Mouse (Mus musculus) kidney, embryonic 16.5 days (tissue): Measurements from ENCODE around the gene Pram1. TPM values are rescaled to one million over a fixed set of nuclear protein-coding genes. Genes with fewer than 3 reads are reported as not detected.

Experiments
- ATAC-seq: fragments of 200-750 bp; cut with Nextera tagmentation; 2 replicates; pipeline ENCODE4 v1.8.0; 2017; ENCODE audit warnings: moderate TSS enrichment; ENCODE audit not compliant: low FRiP score, low TSS enrichment
- H3K27ac ChIP-seq: fragments of 300-500 bp; sonication (generic); 2 replicates; pipeline ENCODE4 v1.5.1; 2014; ENCODE audit warnings: low read length
- H3K27me3 ChIP-seq: fragments of 300-500 bp; sonication (generic); 2 replicates; pipeline ENCODE4 v1.6.1; 2014; ENCODE audit warnings: low read length, control low read depth, mixed read lengths; ENCODE audit not compliant: insufficient read depth
- H3K36me3 ChIP-seq: fragments of 300-500 bp; sonication (generic); 2 replicates; pipeline ENCODE4 v1.6.1; 2014; ENCODE audit warnings: low read length, control low read depth, mixed read lengths; ENCODE audit not compliant: insufficient read depth
- H3K4me1 ChIP-seq: fragments of 300-500 bp; sonication (generic); 2 replicates; pipeline ENCODE4 v1.6.1; 2014; ENCODE audit warnings: low read length, control low read depth, mixed read lengths; ENCODE audit not compliant: insufficient read depth
- H3K4me2 ChIP-seq: fragments of 300-500 bp; sonication (generic); replicated peaks from 2 replicates; pipeline ENCODE4 v1.6.1; 2014; ENCODE audit warnings: low read depth, low read length
- H3K4me3 ChIP-seq: fragments of 300-500 bp; sonication (generic); 2 replicates; pipeline ENCODE4 v1.5.1; 2014; ENCODE audit warnings: mild to moderate bottlenecking, low read length
- H3K9ac ChIP-seq: fragments of 300-500 bp; sonication (generic); replicated peaks from 2 replicates; pipeline ENCODE4 v1.6.1; 2014; ENCODE audit warnings: low read length
- H3K9me3 ChIP-seq: fragments of 300-500 bp; sonication (generic); 2 replicates; pipeline ENCODE4 v1.6.1; 2016; ENCODE audit warnings: low read length, control low read depth
- WGBS: fragments of 180-500 bp; shearing (Covaris S2); extraction: QIAGEN DNeasy Blood & Tissue Kit; methylation state at CpG from one replicate; pipeline ENCODE4 v1.1.7; 2014; 5-methylcytosine and 5-hydroxymethylcytosine counted together
- polyA plus RNA-seq: library from polyadenylated mRNA; unstranded; fragments of >200 nt; fragmentation: Nextera tagmentation; extraction: Ambion mirVana; gene quantifications from 2 replicates; pipeline ENCODE4 v1.2.1, GENCODE M21; 2015

Pram1 gene
- polyA plus RNA-seq, 1 experiment from 2014 or later, result 0.31 TPM

DNA sequence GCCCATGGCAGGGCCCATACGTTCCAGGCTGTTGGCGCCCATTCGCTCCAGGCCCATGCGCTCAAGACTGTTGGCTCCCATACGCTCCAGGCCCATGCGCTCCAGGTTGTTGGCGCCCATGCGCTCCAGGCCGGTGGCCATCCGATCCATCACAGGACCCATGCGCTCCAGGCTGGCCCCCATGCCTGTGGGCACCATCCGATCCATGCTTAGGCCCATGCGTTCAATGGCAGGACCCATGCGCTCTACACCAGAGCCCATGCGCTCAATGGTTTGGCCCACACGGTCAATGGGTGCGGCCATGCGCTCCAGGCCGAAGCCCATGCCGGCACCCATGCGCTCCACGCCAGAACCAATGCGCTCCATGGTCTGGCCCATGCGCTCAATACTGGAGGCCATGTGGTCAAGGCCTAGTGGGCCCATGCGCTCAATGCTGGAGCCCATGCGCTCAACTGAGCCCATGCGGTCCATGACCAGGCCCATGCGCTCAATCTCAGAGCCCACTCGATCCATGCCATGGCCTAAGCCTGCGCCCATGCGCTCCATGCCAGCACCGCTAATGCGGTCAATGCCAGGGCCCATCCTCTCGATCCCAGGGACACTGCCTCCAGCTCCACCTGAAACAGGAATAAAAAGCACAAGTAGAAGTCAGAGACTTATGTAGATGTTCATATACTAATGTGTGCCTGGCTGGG is 12.1 kb downstream of the Pram1 start:
- H3K4me1 ChIP-seq, result no peaks in the 10 kb centered on the region
- H3K4me3 ChIP-seq, result no peak overlapping the region
- peak; percentile 39 for ATAC-seq
- no peaks in the 10 kb centered on the region for H3K9me3 ChIP-seq
- 98% methylated on average over 34 of the region's 34 CpGs for WGBS
- no peaks in the 10 kb centered on the region for H3K27me3 ChIP-seq
- H3K27ac ChIP-seq, result no peak overlapping the region
- H3K4me2 ChIP-seq, result no peak overlapping the region
- peaks cover 77% of the 10 kb centered on the region for H3K36me3 ChIP-seq
- no peak overlapping the region for H3K9ac ChIP-seq

DNA sequence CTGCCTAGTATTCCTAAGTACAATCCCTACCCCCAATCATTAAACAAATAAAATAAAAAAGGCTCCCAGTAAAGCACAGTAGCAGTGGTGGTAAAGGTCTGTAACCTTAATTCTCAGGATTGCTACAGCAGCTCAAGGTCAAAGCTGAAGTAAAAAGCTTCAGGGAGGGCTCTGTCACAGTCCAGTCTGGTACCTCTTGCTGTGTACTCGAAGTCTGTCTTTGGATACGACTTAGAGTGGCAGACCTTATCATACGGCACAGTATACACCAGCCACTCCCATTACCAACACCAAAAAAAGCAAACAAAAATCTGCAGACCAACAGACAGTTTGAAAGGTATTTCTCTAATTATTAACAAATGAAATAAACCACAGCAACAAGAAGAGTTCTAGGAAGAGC is 29.0 kb downstream of the Pram1 start:
- H3K9me3 ChIP-seq, result no peaks in the 10 kb centered on the region
- no peaks in the 10 kb centered on the region for H3K27me3 ChIP-seq
- peaks cover 40% of the 10 kb centered on the region for H3K36me3 ChIP-seq
- H3K4me3 ChIP-seq, result no peak overlapping the region
- H3K4me2 ChIP-seq, result no peak overlapping the region
- no peaks in the 10 kb centered on the region for H3K4me1 ChIP-seq
- H3K9ac ChIP-seq, result no peak overlapping the region
- ATAC-seq, result no peak
- H3K27ac ChIP-seq, result no peak overlapping the region
- 83% methylated on average over 3 of the region's 3 CpGs for WGBS

DNA sequence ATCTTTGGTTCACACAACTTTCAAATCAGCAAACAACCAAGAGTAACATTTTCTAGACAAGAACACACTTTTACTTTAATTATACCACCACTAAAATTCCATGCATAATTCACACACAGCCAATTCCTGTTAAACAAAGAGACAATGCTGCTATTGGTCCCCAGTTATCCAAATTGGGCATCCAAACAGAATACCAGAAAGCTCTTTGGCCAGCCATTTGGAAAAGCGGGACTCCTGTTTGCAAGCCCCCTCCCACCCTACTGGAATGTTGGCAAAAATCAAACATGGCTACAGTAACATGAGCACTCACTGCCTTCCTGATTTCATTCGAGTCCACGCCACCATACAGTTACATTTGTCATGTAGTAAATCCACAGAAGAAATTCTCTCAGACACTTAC is 31.8 kb downstream of the Pram1 start:
- peaks cover 28% of the 10 kb centered on the region for H3K36me3 ChIP-seq

DNA sequence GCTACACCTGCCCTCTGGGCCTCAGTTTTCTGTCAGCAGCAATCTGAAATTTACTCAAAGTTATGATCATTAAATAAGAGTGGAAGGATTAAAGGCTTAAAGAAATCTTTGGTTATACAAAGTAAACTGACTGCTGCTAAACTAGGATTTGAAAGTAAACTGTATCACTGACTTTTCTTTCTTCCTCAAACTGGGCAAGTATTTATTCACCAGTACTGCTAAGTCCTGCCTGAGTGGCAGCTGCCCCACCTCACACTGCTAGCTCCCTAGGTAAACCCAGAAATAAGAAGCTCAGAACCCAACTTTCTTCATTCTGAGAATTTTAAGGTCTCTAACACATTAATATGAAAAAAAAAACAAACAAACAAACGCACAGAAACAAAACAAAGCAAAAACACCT is 36.0 kb downstream of the Pram1 start:
- no peak overlapping the region for H3K4me2 ChIP-seq
- peaks cover 5% of the 10 kb centered on the region; the same call in 1 of the 2 replicates for H3K4me1 ChIP-seq
- no peaks in the 10 kb centered on the region for H3K9me3 ChIP-seq
- no peak overlapping the region for H3K27ac ChIP-seq
- H3K9ac ChIP-seq, result no peak overlapping the region
- no peak overlapping the region for H3K4me3 ChIP-seq
- ATAC-seq, result no peak
- H3K36me3 ChIP-seq, result peaks cover 14% of the 10 kb centered on the region
- 76% methylated on average over 1 of the region's 1 CpGs for WGBS
- H3K27me3 ChIP-seq, result no peaks in the 10 kb centered on the region

More for the DNA sequence above, 31.8 kb downstream of the Pram1 start:
- Histone ChIP-seq H3K27me3 (no peaks in the 10 kb centered on the region), H3K9me3 (no peaks in the 10 kb centered on the region), H3K4me1 (no peaks in the 10 kb centered on the region), H3K4me2 (no peak overlapping the region), H3K4me3 (no peak overlapping the region), H3K9ac (no peak overlapping the region), H3K27ac (no peak overlapping the region)
- ATAC-seq, result no peak
- WGBS, result 80% methylated on average over 3 of the region's 3 CpGs

DNA sequence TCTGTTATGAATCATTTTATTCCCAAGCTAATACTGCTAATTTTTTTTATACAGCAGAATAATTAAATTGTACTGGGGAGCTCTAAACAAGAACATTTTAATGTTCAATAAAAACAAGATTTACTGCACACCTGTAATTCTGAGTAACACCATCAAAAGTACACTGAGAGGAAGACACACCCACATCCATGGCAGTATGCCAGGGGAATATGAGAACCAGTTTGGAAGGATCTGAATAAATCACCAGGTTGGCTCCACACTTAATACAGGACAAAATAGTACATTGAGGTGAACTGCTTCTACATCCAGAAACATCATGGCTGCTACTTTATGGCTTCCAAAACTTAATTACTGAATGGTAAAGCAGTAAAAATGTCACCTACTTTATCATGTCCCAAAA is 37.6 kb downstream of the Pram1 start:
- ATAC-seq, result no peak
- no peaks in the 10 kb centered on the region for H3K27me3 ChIP-seq

DNA sequence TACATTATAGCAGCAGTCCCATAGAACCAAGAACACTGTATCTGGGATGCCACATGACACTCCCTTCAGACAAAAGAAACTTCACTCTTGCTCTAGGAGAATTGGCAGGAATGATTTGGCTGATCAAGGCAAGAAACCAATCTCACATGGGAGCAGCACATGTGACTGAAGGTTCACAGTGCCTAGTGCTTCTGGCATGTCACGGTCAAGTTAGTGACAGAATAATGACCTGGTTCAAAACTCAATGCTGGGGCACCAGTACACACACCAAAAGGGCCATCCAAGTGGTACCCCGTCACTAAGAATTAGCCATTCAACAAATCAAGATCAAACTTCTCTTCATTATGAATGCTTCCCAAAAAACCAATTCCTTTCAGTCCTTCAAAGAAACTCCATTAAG is 38.2 kb downstream of the Pram1 start:
- Histone ChIP-seq H3K4me3 (no peak overlapping the region), H3K36me3 (peaks cover 14% of the 10 kb centered on the region), H3K9ac (no peak overlapping the region), H3K4me2 (no peak overlapping the region), H3K27me3 (no peaks in the 10 kb centered on the region), H3K27ac (no peak overlapping the region), H3K4me1 (peaks cover 8% of the 10 kb centered on the region; the same call in 1 of the 2 replicates), H3K9me3 (no peaks in the 10 kb centered on the region)
- ATAC-seq, result no peak
- WGBS, result 89% methylated on average over 2 of the region's 2 CpGs

More for the DNA sequence above, 37.6 kb downstream of the Pram1 start:
- H3K36me3 ChIP-seq, result peaks cover 14% of the 10 kb centered on the region
- no peak overlapping the region for H3K27ac ChIP-seq
- H3K9me3 ChIP-seq, result no peaks in the 10 kb centered on the region
- H3K4me3 ChIP-seq, result no peak overlapping the region
- peaks cover 5% of the 10 kb centered on the region; the same call in 1 of the 2 replicates for H3K4me1 ChIP-seq
- no peak overlapping the region for H3K4me2 ChIP-seq
- no peak overlapping the region for H3K9ac ChIP-seq

DNA sequence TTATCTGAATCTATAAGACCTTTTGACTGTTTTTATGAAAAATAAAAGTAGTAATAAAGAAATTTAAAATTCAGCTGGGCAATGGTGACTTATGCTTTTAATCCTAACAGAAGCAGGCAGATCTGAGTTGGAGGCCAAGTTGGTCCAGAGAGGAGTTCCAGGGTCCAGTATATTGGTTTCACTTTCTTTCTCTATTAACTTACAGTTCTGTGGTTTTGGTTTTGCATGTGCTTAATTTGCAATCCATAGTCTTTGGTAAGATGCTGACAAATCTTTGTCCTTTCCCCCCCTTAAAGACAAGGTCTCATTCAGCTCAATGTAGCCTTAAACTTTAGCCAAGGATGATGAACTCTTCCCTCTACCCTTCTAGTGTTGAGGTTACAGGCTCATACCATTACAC is 40.9 kb downstream of the Pram1 start:
- ATAC-seq, result no peak
- H3K4me2 ChIP-seq, result no peak overlapping the region
- H3K4me1 ChIP-seq, result peaks cover 25% of the 10 kb centered on the region
- H3K9me3 ChIP-seq, result no peaks in the 10 kb centered on the region
- no peaks in the 10 kb centered on the region for H3K27me3 ChIP-seq
- H3K27ac ChIP-seq, result no peak overlapping the region
- no peak overlapping the region for H3K4me3 ChIP-seq
- H3K36me3 ChIP-seq, result peaks cover 9% of the 10 kb centered on the region
- H3K9ac ChIP-seq, result no peak overlapping the region

DNA sequence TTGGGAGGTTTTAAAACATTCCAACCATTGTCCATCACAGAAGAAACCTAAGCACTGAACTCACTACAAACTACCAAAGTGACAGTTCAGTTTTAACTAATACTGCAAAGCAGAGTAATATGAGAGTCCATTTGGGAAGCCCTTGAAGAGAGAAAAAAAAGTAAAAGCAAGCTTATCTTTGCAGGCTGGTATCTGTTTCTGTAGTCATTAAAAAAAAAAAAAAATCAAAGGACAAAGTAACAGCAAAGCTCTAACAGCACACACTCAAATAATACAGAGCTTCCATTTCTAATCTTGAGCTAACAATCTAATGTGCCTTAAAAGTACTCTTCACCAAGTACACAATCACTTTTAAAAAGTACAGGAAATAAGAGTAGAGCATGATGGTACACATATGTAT is 43.9 kb downstream of the Pram1 start:
- Histone ChIP-seq H3K4me3 (no peak overlapping the region), H3K9me3 (no peaks in the 10 kb centered on the region), H3K4me1 (peaks cover 27% of the 10 kb centered on the region), H3K36me3 (no peaks in the 10 kb centered on the region), H3K27ac (no peak overlapping the region), H3K9ac (no peak overlapping the region), H3K4me2 (no peak overlapping the region), H3K27me3 (no peaks in the 10 kb centered on the region)
- no peak for ATAC-seq

DNA sequence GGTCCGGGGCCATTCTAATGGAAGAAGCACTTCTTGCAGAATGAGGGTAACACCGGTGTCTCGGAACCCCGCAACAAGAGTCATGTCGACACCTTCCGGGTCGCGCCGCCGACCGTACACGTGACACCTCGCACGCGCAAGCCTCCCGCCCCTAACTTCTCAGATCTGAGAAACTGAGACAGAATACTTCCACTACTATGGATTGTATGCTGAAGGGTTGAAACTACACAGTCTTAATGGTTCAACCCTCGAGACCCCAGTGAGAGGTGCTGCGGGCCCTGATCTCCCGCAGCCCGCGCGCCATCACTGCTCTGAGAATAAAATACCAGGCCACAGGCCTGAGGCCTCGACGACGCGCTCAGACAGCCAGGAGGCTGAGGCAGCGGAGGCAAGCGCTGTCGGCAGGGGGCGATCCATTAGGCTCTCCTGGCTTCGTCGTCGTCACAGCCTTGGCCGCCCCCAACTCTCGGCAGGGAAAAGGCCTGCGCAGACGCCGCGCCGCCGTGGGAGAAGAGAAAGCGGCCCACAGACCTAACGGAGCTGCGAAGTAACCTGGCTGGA is 46.9 kb downstream of the Pram1 start:
- under 1% methylated on average over 44 of the region's 44 CpGs for WGBS
- H3K4me1 ChIP-seq, result peaks cover 27% of the 10 kb centered on the region
- H3K9me3 ChIP-seq, result no peaks in the 10 kb centered on the region
- H3K4me3 ChIP-seq, result peak overlapping the region; percentile 98
- H3K36me3 ChIP-seq, result no peaks in the 10 kb centered on the region
- H3K27ac ChIP-seq, result peak overlapping the region; percentile 96
- H3K27me3 ChIP-seq, result no peaks in the 10 kb centered on the region
- peak; percentile 84 for ATAC-seq
- H3K4me2 ChIP-seq, result peak overlapping the region; percentile 70
- H3K9ac ChIP-seq, result peak overlapping the region; percentile 99

DNA sequence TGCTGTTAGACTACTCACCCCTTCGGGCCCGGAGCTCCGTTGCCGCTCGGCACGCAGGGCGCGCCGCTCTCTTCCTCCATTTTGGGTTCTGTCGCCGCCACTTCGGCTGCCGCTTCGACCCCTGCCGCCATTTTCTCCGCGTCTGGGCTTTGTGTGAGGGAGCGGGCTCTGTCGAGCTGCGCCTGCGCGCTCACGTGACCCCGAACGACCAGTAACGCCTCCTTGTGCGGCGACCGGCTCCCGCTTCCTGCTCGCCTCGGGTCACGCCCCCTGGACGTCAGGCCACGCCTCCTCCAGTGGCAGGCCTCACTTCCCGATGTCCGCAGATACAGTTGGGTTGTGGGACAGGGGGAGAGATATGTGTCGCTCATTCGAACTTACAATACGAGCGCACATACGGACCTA is 47.4 kb downstream of the Pram1 start:
- 0% methylated on average over 41 of the region's 42 CpGs for WGBS
- H3K27ac ChIP-seq, result peak overlapping the region; percentile 96
- peaks cover 27% of the 10 kb centered on the region for H3K4me1 ChIP-seq
- H3K27me3 ChIP-seq, result no peaks in the 10 kb centered on the region
- H3K4me3 ChIP-seq, result peak overlapping the region; percentile 98
- peak overlapping the region; percentile 99 for H3K9ac ChIP-seq
- H3K9me3 ChIP-seq, result no peaks in the 10 kb centered on the region
- ATAC-seq, result peak; percentile 97
- H3K36me3 ChIP-seq, result no peaks in the 10 kb centered on the region
- peak overlapping the region; percentile 70 for H3K4me2 ChIP-seq
